Mouse (Mus musculus): Measurements from ENCODE around the gene Glce. TPM values are rescaled to one million over a fixed set of nuclear protein-coding genes. Genes with fewer than 3 reads are reported as not detected.

The Glce gene
- polyA plus RNA-seq, 1 experiment from 2014 or later, result 17.3 TPM

Small RNA genes within 50 kb of the gene (microRNA-seq; reads per million reads assigned to microRNA genes)
- 1.5 reads per million, percentile 1 among the genes with 10 or more reads in this experiment for gene Mir5133

Other genes with a start within 250 kb of the Glce start
- 975 and 981 TPM in 2 replicates for gene Rplp1, start 208.1 kb downstream of the Glce start, polyA plus RNA-seq (2015; fragmentation: Nextera tagmentation; extraction: Ambion mirVana)
- gene Kif23, start 175.9 kb downstream of the Glce start, polyA plus RNA-seq (2015; fragmentation: Nextera tagmentation; extraction: Ambion mirVana), result 17.0 and 19.7 TPM in 2 replicates
- gene Paqr5, start 95.8 kb downstream of the Glce start, polyA plus RNA-seq (2015; fragmentation: Nextera tagmentation; extraction: Ambion mirVana), result 0.10 and 0.18 TPM in 2 replicates
- gene Spesp1, start 159.6 kb upstream of the Glce start, polyA plus RNA-seq (2015; fragmentation: Nextera tagmentation; extraction: Ambion mirVana), result not detected in 2 replicates
- gene Anp32a, start 218.6 kb upstream of the Glce start, polyA plus RNA-seq (2015; fragmentation: Nextera tagmentation; extraction: Ambion mirVana), result 128 and 130 TPM in 2 replicates